Mouse (Mus musculus) retina, postnatal 1 day (tissue): ENCODE data around the gene Src.
A peak's percentile ranks its signal among the peaks of the same experiment; 100 is the strongest.
"Not testable (repeated sequence)": the region's sequence is repeated elsewhere in the genome, so short reads cannot be mapped to it uniquely, and the experiment has no call there.

Source experiments
- DNase-seq: peaks from one replicate; pipeline ENCODE4 v3.0.0-alpha.2; 2012

Gene Src

GRCm38 (mm10) chr2:157418206-157418605 lies at the start of gene Src:
TSS of gene Src (plus strand) at chr2:157418444.
- no peak for DNase-seq

- no peak for DNase-seq
Observed at GRCm38 (mm10) chr2:157371696-157372095, 46.5 kb upstream of the Src start.

- no peak for DNase-seq
Observed at GRCm38 (mm10) chr2:157373681-157374080, 44.6 kb upstream of the Src start.

GRCm38 (mm10) chr2:157375051-157375450 lies 43.2 kb upstream of the Src start:
- DNase-seq = no peak

GRCm38 (mm10) chr2:157375794-157376757 lies 42.2 kb upstream of the Src start:
- DNase-seq = peak; percentile 58

GRCm38 (mm10) chr2:157376995-157377394 lies 41.2 kb upstream of the Src start:
- DNase-seq = no peak

GRCm38 (mm10) chr2:157384836-157385235 lies 33.4 kb upstream of the Src start:
- DNase-seq = peak; percentile 74

- not testable (repeated sequence) for DNase-seq
Observed at GRCm38 (mm10) chr2:157388901-157389590, 29.2 kb upstream of the Src start.

- DNase-seq = no peak
Observed at GRCm38 (mm10) chr2:157389591-157389921, 28.7 kb upstream of the Src start.

GRCm38 (mm10) chr2:157392331-157392730 lies 25.9 kb upstream of the Src start:
- no peak for DNase-seq

- no peak for DNase-seq
Observed at GRCm38 (mm10) chr2:157393549-157393948, 24.7 kb upstream of the Src start.

GRCm38 (mm10) chr2:157394868-157395267 lies 23.4 kb upstream of the Src start:
- DNase-seq = no peak

- DNase-seq = no peak
Observed at GRCm38 (mm10) chr2:157395371-157395770, 22.9 kb upstream of the Src start.

GRCm38 (mm10) chr2:157395960-157396359 lies 22.3 kb upstream of the Src start:
- peak; percentile 31 for DNase-seq

- no peak for DNase-seq
Observed at GRCm38 (mm10) chr2:157397376-157397775, 20.9 kb upstream of the Src start.

- DNase-seq = no peak
Observed at GRCm38 (mm10) chr2:157398539-157398938, 19.7 kb upstream of the Src start.

GRCm38 (mm10) chr2:157399797-157400196 lies 18.4 kb upstream of the Src start:
- no peak for DNase-seq

- DNase-seq = no peak
Observed at GRCm38 (mm10) chr2:157400491-157400890, 17.8 kb upstream of the Src start.

GRCm38 (mm10) chr2:157401261-157401660 lies 17.0 kb upstream of the Src start:
- DNase-seq = no peak

- DNase-seq = no peak
Observed at GRCm38 (mm10) chr2:157407596-157407995, 10.6 kb upstream of the Src start.

- peak; percentile 48 for DNase-seq
Observed at GRCm38 (mm10) chr2:157409793-157410533, 8.3 kb upstream of the Src start.

- DNase-seq = no peak
Observed at GRCm38 (mm10) chr2:157411151-157411693, 7.0 kb upstream of the Src start.

- DNase-seq = no peak
Observed at GRCm38 (mm10) chr2:157412497-157412896, 5.7 kb upstream of the Src start.
